Mouse (Mus musculus) hindbrain, embryonic 13.5 days (tissue): ENCODE data around the gene Fat3. TPM values are rescaled to one million over a fixed set of nuclear protein-coding genes. Genes with fewer than 3 reads are reported as not detected.
A peak's percentile ranks its signal among the peaks of the same experiment; 100 is the strongest.

Experiments
- ATAC-seq: fragments of 200-750 bp; cut with Nextera tagmentation; 2 replicates; pipeline ENCODE4 v1.8.0; 2017; ENCODE audit warnings: moderate TSS enrichment; ENCODE audit not compliant: low FRiP score
- H3K27ac ChIP-seq: fragments of 300-500 bp; sonication (generic); 2 replicates; pipeline ENCODE4 v1.5.1; 2015; ENCODE audit warnings: inconsistent platforms, mild to moderate bottlenecking, moderate library complexity
- H3K27me3 ChIP-seq: fragments of 300-500 bp; sonication (generic); 2 replicates; pipeline ENCODE4 v1.6.1; 2015; ENCODE audit warnings: mild to moderate bottlenecking, inconsistent platforms
- H3K36me3 ChIP-seq: fragments of 300-500 bp; sonication (generic); 2 replicates; pipeline ENCODE4 v1.6.1; 2015; ENCODE audit warnings: mild to moderate bottlenecking, inconsistent platforms
- H3K4me1 ChIP-seq: fragments of 300-500 bp; sonication (generic); replicated peaks from 2 replicates; pipeline ENCODE4 v1.6.1; 2015; ENCODE audit warnings: inconsistent platforms
- H3K4me2 ChIP-seq: fragments of 300-500 bp; sonication (generic); 2 replicates; pipeline ENCODE4 v1.6.1; 2015; ENCODE audit warnings: inconsistent platforms, mild to moderate bottlenecking, moderate library complexity
- H3K4me3 ChIP-seq: fragments of 300-500 bp; sonication (generic); 2 replicates; pipeline ENCODE4 v1.5.1; 2015; ENCODE audit warnings: mild to moderate bottlenecking, inconsistent platforms
- H3K9ac ChIP-seq: fragments of 300-500 bp; sonication (generic); 2 replicates; pipeline ENCODE4 v1.6.1; 2015; ENCODE audit warnings: mild to moderate bottlenecking, inconsistent platforms
- H3K9me3 ChIP-seq: fragments of 300-500 bp; sonication (generic); 2 replicates; pipeline ENCODE4 v1.6.1; 2016; ENCODE audit warnings: inconsistent platforms
- WGBS: fragments of 180-500 bp; shearing (Covaris S2); methylation state at CpG from one replicate; pipeline ENCODE4 v1.1.7; 2015; 5-methylcytosine and 5-hydroxymethylcytosine counted together
- polyA plus RNA-seq: library from polyadenylated mRNA; unstranded; fragments of >200 nt; fragmentation: Nextera tagmentation; extraction: Ambion mirVana; gene quantifications from 2 replicates; pipeline ENCODE4 v1.2.1, GENCODE M21; 2015

The Fat3 gene
- polyA plus RNA-seq, 1 experiment from 2014 or later, result 12.8 TPM

GRCm38 (mm10) chr9:16304949-16305348 is 196.1 kb downstream of the Fat3 start:
- Histone ChIP-seq H3K4me3 (no peak overlapping the region), H3K4me2 (no peak overlapping the region), H3K9me3 (no peaks in the 10 kb centered on the region), H3K4me1 (peaks cover 38% of the 10 kb centered on the region), H3K27ac (peak overlapping the region; percentile 45; the same call in 1 of the 2 replicates), H3K9ac (no peak overlapping the region), H3K27me3 (no peaks in the 10 kb centered on the region), H3K36me3 (no peaks in the 10 kb centered on the region)
- 56% methylated on average over 2 of the region's 2 CpGs for WGBS
- ATAC-seq, result peak; percentile 67; the same call in 1 of the 2 replicates

- H3K9ac ChIP-seq, result no peak overlapping the region
- no peaks in the 10 kb centered on the region for H3K36me3 ChIP-seq
- 64% methylated on average over 3 of the region's 3 CpGs for whole genome bisulfite sequencing
- H3K4me1 ChIP-seq, result peaks cover 48% of the 10 kb centered on the region
- no peak overlapping the region for H3K4me3 ChIP-seq
- H3K9me3 ChIP-seq, result no peaks in the 10 kb centered on the region
- no peak overlapping the region; the same call in 1 of the 2 replicates for H3K27ac ChIP-seq
- no peaks in the 10 kb centered on the region for H3K27me3 ChIP-seq
- ATAC-seq, result no peak
- no peak overlapping the region for H3K4me2 ChIP-seq
These were observed 198.6 kb downstream of the Fat3 start for GRCm38 (mm10) chr9:16302484-16302883.

GRCm38 (mm10) chr9:16297935-16298334 is 203.2 kb downstream of the Fat3 start:
- WGBS, result 61% methylated on average over 3 of the region's 3 CpGs
- no peak for ATAC-seq
- Histone ChIP-seq H3K4me1 (peaks cover 32% of the 10 kb centered on the region), H3K9ac (no peak overlapping the region), H3K27me3 (no peaks in the 10 kb centered on the region), H3K27ac (no peak overlapping the region), H3K36me3 (no peaks in the 10 kb centered on the region), H3K9me3 (no peaks in the 10 kb centered on the region), H3K4me2 (no peak overlapping the region), H3K4me3 (no peak overlapping the region)

GRCm38 (mm10) chr9:16293928-16294806 is 206.9 kb downstream of the Fat3 start:
- H3K4me2 ChIP-seq, result no peak overlapping the region; the same call in 1 of the 2 replicates
- ATAC-seq, result no peak

GRCm38 (mm10) chr9:16292492-16292891 is 208.6 kb downstream of the Fat3 start:
- H3K4me1 ChIP-seq, result peaks cover 24% of the 10 kb centered on the region
- H3K4me2 ChIP-seq, result no peak overlapping the region
- H3K9ac ChIP-seq, result no peak overlapping the region
- H3K27me3 ChIP-seq, result no peaks in the 10 kb centered on the region
- 93% methylated on average over 2 of the region's 2 CpGs for WGBS
- H3K36me3 ChIP-seq, result no peaks in the 10 kb centered on the region
- H3K27ac ChIP-seq, result no peak overlapping the region
- ATAC-seq, result no peak
- H3K4me3 ChIP-seq, result no peak overlapping the region
- no peaks in the 10 kb centered on the region for H3K9me3 ChIP-seq

More at GRCm38 (mm10) chr9:16293928-16294806, 206.9 kb downstream of the Fat3 start:
- no peaks in the 10 kb centered on the region for H3K36me3 ChIP-seq
- WGBS, result 41% methylated on average over 6 of the region's 6 CpGs
- H3K4me3 ChIP-seq, result no peak overlapping the region
- no peaks in the 10 kb centered on the region for H3K9me3 ChIP-seq
- H3K27me3 ChIP-seq, result no peaks in the 10 kb centered on the region
- H3K4me1 ChIP-seq, result peaks cover 34% of the 10 kb centered on the region
- peak overlapping the region; percentile 73 for H3K27ac ChIP-seq
- H3K9ac ChIP-seq, result 0 out of 2 replicates have a peak overlapping the region, but pooled peaks have one; percentile 20

- no peak for ATAC-seq
- WGBS, result 93% methylated on average over 2 of the region's 2 CpGs
- no peak overlapping the region for H3K4me3 ChIP-seq
- no peak overlapping the region for H3K9ac ChIP-seq
- no peaks in the 10 kb centered on the region for H3K36me3 ChIP-seq
- H3K27ac ChIP-seq, result no peak overlapping the region
- H3K27me3 ChIP-seq, result no peaks in the 10 kb centered on the region
- H3K9me3 ChIP-seq, result no peaks in the 10 kb centered on the region
- peaks cover 24% of the 10 kb centered on the region for H3K4me1 ChIP-seq
- no peak overlapping the region for H3K4me2 ChIP-seq
These were observed 210.2 kb downstream of the Fat3 start for GRCm38 (mm10) chr9:16290911-16291310.

- Histone ChIP-seq H3K4me1 (no peaks in the 10 kb centered on the region), H3K9ac (no peak overlapping the region), H3K36me3 (no peaks in the 10 kb centered on the region), H3K27me3 (no peaks in the 10 kb centered on the region), H3K4me3 (no peak overlapping the region), H3K9me3 (no peaks in the 10 kb centered on the region), H3K4me2 (no peak overlapping the region), H3K27ac (no peak overlapping the region)
- ATAC-seq, result no peak
- WGBS, result 92% methylated on average over 1 of the region's 1 CpGs
These were observed 218.1 kb downstream of the Fat3 start for GRCm38 (mm10) chr9:16283033-16283432.

GRCm38 (mm10) chr9:16282291-16282804 is 218.7 kb downstream of the Fat3 start:
- no peak for ATAC-seq
- Histone ChIP-seq H3K27ac (no peak overlapping the region), H3K36me3 (no peaks in the 10 kb centered on the region), H3K9ac (no peak overlapping the region), H3K27me3 (no peaks in the 10 kb centered on the region), H3K9me3 (no peaks in the 10 kb centered on the region), H3K4me1 (no peaks in the 10 kb centered on the region), H3K4me3 (no peak overlapping the region), H3K4me2 (no peak overlapping the region)

GRCm38 (mm10) chr9:16275589-16275988 is 225.5 kb downstream of the Fat3 start:
- H3K4me2 ChIP-seq, result no peak overlapping the region
- no peak overlapping the region for H3K4me3 ChIP-seq
- peaks cover 16% of the 10 kb centered on the region; the same call in 1 of the 2 replicates for H3K4me1 ChIP-seq
- no peaks in the 10 kb centered on the region for H3K9me3 ChIP-seq
- WGBS, result 61% methylated on average over 2 of the region's 2 CpGs
- H3K9ac ChIP-seq, result no peak overlapping the region
- peak overlapping the region; percentile 70 for H3K27ac ChIP-seq
- H3K27me3 ChIP-seq, result no peaks in the 10 kb centered on the region
- H3K36me3 ChIP-seq, result no peaks in the 10 kb centered on the region
- ATAC-seq, result peak; percentile 59; the same call in 1 of the 2 replicates

GRCm38 (mm10) chr9:16274130-16274529 is 227.0 kb downstream of the Fat3 start:
- H3K9ac ChIP-seq, result no peak overlapping the region
- 70% methylated on average over 4 of the region's 4 CpGs for WGBS
- H3K4me3 ChIP-seq, result no peak overlapping the region
- peak overlapping the region; percentile 65; the same call in 1 of the 2 replicates for H3K27ac ChIP-seq
- H3K27me3 ChIP-seq, result no peaks in the 10 kb centered on the region
- H3K4me2 ChIP-seq, result no peak overlapping the region
- no peaks in the 10 kb centered on the region for H3K9me3 ChIP-seq
- peaks cover 17% of the 10 kb centered on the region; the same call in 1 of the 2 replicates for H3K4me1 ChIP-seq
- ATAC-seq, result no peak
- no peaks in the 10 kb centered on the region for H3K36me3 ChIP-seq

- no peak overlapping the region for H3K9ac ChIP-seq
- no peak for ATAC-seq
- no peak overlapping the region for H3K4me2 ChIP-seq
- H3K4me1 ChIP-seq, result peaks cover 17% of the 10 kb centered on the region; the same call in 1 of the 2 replicates
- H3K36me3 ChIP-seq, result no peaks in the 10 kb centered on the region
- H3K27me3 ChIP-seq, result no peaks in the 10 kb centered on the region
- no peak overlapping the region for H3K4me3 ChIP-seq
- 82% methylated on average over 1 of the region's 1 CpGs for WGBS
- H3K27ac ChIP-seq, result no peak overlapping the region
- H3K9me3 ChIP-seq, result no peaks in the 10 kb centered on the region
These were observed 228.3 kb downstream of the Fat3 start for GRCm38 (mm10) chr9:16272810-16273209.

GRCm38 (mm10) chr9:16270768-16271114 is 230.3 kb downstream of the Fat3 start:
- Histone ChIP-seq H3K27me3 (no peaks in the 10 kb centered on the region), H3K27ac (peak overlapping the region; percentile 32; the same call in 1 of the 2 replicates), H3K9me3 (no peaks in the 10 kb centered on the region), H3K9ac (no peak overlapping the region), H3K4me1 (peaks cover 10% of the 10 kb centered on the region; the same call in 1 of the 2 replicates), H3K4me3 (no peak overlapping the region), H3K36me3 (no peaks in the 10 kb centered on the region), H3K4me2 (no peak overlapping the region)
- no peak for ATAC-seq
